Mouse (Mus musculus) neural tube, embryonic 12.5 days (tissue): ENCODE data around the gene Nlrx1. TPM values are rescaled to one million over a fixed set of nuclear protein-coding genes. Genes with fewer than 3 reads are reported as not detected.

Experiments
- ATAC-seq: fragments of 200-750 bp; cut with Nextera tagmentation; 2 replicates; pipeline ENCODE4 v1.8.0; 2017; ENCODE audit warnings: low read depth, mild to moderate bottlenecking, moderate TSS enrichment, moderate library complexity; ENCODE audit not compliant: low FRiP score
- H3K27ac ChIP-seq: fragments of 300-500 bp; sonication (generic); 2 replicates; pipeline ENCODE4 v1.5.1; 2016
- H3K27me3 ChIP-seq: fragments of 300-500 bp; sonication (generic); replicated peaks from 2 replicates; pipeline ENCODE4 v1.6.1; 2016; ENCODE audit warnings: mild to moderate bottlenecking
- H3K36me3 ChIP-seq: fragments of 300-500 bp; sonication (generic); 2 replicates; pipeline ENCODE4 v1.6.1; 2016; ENCODE audit warnings: mild to moderate bottlenecking
- H3K4me1 ChIP-seq: fragments of 300-500 bp; sonication (generic); 2 replicates; pipeline ENCODE4 v1.6.1; 2016
- H3K4me2 ChIP-seq: fragments of 300-500 bp; sonication (generic); replicated peaks from 2 replicates; pipeline ENCODE4 v1.6.1; 2016; ENCODE audit warnings: mild to moderate bottlenecking
- H3K4me3 ChIP-seq: fragments of 300-500 bp; sonication (generic); 2 replicates; pipeline ENCODE4 v1.5.1; 2016
- H3K9ac ChIP-seq: fragments of 300-500 bp; sonication (generic); 2 replicates; pipeline ENCODE4 v1.6.1; 2016; ENCODE audit warnings: mild to moderate bottlenecking
- H3K9me3 ChIP-seq: fragments of 300-500 bp; sonication (generic); 2 replicates; pipeline ENCODE4 v1.6.1; 2016; ENCODE audit warnings: mild to moderate bottlenecking
- whole genome bisulfite sequencing: fragments of 180-500 bp; shearing (Covaris S2); methylation state at CpG from one replicate; pipeline ENCODE4 v1.1.7; 2016; 5-methylcytosine and 5-hydroxymethylcytosine counted together
- polyA plus RNA-seq: library from polyadenylated mRNA; unstranded; fragments of >200 nt; fragmentation: Nextera tagmentation; extraction: Ambion mirVana; gene quantifications from 2 replicates; pipeline ENCODE4 v1.2.1, GENCODE M21; 2016

Gene Nlrx1
- polyA plus RNA-seq, 1 experiment from 2014 or later = 3.8 TPM

DNA sequence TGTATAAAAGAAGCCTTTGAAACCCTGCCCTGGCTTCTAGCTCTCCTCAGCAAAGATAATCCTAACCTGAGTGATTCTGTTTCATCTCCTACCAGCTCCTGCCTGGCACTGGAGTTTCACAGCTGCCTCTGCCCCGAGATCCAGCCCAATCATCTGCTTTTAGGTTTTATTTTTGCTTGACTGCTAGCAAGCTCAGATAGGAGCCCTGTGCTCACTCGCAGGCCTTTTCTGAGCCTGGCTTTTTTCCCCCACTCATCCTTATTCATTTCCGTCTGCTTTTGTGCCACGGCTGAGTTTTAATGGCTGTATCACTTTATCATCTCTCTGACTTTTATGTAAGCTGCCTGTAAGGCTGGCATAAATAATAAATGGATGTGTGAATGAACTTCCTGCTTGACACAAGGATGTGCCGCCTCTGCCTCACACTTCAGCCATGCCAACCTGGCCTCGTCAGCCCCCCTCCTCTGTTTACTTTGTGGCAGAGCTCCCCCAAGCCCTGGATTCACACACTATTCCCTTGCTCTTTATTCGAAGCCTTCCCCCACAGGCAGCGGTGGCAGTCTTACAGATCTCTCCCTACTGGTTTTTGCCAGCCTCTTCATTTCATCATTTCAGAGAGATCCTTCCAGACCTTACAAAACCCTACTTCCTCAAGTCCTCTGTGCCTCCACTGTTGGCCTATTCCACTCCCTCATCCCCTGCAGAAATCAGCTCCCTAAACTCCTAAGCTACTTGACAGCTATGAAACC, 1.7 kb downstream of the Nlrx1 start:
- 66% methylated on average over 8 of the region's 8 CpGs for WGBS
- Histone ChIP-seq H3K27me3 (no peaks in the 10 kb centered on the region; the same call in 1 of the 2 replicates), H3K9ac (no peak overlapping the region), H3K4me3 (no peak overlapping the region), H3K27ac (no peak overlapping the region), H3K4me1 (peaks cover 10% of the 10 kb centered on the region; the same call in 1 of the 2 replicates), H3K4me2 (no peak overlapping the region), H3K36me3 (no peaks in the 10 kb centered on the region), H3K9me3 (no peaks in the 10 kb centered on the region)
- no peak for ATAC-seq

DNA sequence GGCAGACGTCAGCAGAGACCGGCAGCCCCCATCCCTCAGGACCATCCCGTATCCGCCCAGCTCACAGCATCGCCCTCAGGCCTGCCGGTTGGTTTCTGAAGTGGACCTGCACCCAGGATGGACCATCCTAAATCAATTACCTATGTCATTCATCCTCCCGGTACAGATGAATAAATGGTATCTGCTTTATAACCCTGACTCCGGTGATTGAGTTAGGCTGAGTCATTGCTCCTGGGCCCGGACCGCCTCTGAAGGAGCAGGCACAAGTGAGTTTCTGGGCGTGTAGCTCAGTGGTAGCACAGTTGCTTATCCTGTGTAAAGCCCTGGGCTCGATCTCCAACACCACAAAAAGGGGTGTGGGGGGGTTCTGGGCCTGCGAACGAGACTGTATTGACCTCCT, 7.0 kb downstream of the Nlrx1 start:
- H3K4me2 ChIP-seq = no peak overlapping the region
- no peaks in the 10 kb centered on the region for H3K36me3 ChIP-seq
- no peak for ATAC-seq
- H3K27me3 ChIP-seq = no peaks in the 10 kb centered on the region; the same call in 1 of the 2 replicates
- no peak overlapping the region for H3K27ac ChIP-seq
- WGBS = 79% methylated on average over 14 of the region's 14 CpGs
- peak overlapping the region; percentile 21; the same call in 1 of the 2 replicates for H3K9ac ChIP-seq
- no peak overlapping the region for H3K4me3 ChIP-seq
- no peaks in the 10 kb centered on the region for H3K4me1 ChIP-seq
- H3K9me3 ChIP-seq = no peaks in the 10 kb centered on the region

DNA sequence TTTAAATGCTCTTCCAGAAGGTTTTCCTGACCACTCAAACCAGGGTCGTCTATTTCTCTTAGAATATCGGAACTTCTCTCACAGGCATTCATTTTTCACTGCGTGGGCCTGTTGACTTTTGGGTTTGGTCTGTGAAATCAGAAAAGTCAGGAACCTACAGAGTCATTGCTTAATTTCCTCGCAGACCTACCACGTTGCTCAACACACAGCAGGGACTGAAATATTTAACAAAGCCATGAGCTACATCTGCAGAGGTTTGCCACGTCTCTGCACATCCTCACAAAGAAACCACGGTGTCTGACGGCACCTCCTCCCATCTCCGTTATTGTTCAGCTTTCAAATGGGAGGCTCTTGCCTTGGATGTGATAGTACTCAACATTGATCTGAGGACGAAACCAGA, 9.4 kb downstream of the Nlrx1 start:
- WGBS = 82% methylated on average over 10 of the region's 10 CpGs
- Histone ChIP-seq H3K4me2 (no peak overlapping the region), H3K9ac (no peak overlapping the region), H3K27me3 (no peaks in the 10 kb centered on the region; the same call in 1 of the 2 replicates), H3K4me3 (no peak overlapping the region), H3K9me3 (no peaks in the 10 kb centered on the region), H3K4me1 (peaks cover 19% of the 10 kb centered on the region), H3K27ac (no peak overlapping the region), H3K36me3 (no peaks in the 10 kb centered on the region)
- no peak for ATAC-seq

- no peak overlapping the region for H3K27ac ChIP-seq
- H3K27me3 ChIP-seq = no peaks in the 10 kb centered on the region
- H3K9me3 ChIP-seq = no peaks in the 10 kb centered on the region
- H3K9ac ChIP-seq = no peak overlapping the region
- H3K4me1 ChIP-seq = peaks cover 27% of the 10 kb centered on the region
- WGBS = 91% methylated on average over 8 of the region's 8 CpGs
- H3K4me2 ChIP-seq = no peak overlapping the region
- ATAC-seq = no peak
- no peak overlapping the region for H3K4me3 ChIP-seq
- H3K36me3 ChIP-seq = no peaks in the 10 kb centered on the region
These were observed 12.2 kb downstream of the Nlrx1 start for GRCm38 (mm10) chr9:44256213-44256612.

DNA sequence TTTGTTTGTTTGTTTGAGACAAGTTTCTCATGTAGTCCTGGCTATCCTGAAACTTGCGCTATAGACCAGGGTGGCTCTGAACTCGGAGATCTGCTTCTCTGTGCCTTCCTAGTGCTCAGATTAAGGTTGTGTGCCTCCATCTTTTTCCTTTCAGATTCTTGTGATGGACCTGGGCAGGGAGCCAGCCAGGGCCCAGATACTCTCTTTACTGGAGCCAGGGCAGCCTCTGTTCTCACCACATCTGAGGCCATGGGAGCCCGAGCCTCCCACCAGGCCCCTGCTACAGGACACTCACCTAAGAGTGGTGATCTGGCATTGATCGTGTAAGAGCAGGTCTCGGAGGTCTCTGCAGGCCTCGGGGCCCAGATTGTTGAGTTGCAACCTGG, 13.3 kb downstream of the Nlrx1 start:
- WGBS = 62% methylated on average over 6 of the region's 6 CpGs
- H3K27ac ChIP-seq = 0 out of 2 replicates have a peak overlapping the region, but pooled peaks have one; percentile 32
- ATAC-seq = 0 out of 2 replicates have a peak, but pooled peaks have one; percentile 48
- H3K4me3 ChIP-seq = no peak overlapping the region
- no peaks in the 10 kb centered on the region for H3K9me3 ChIP-seq
- H3K4me1 ChIP-seq = peaks cover 27% of the 10 kb centered on the region
- no peaks in the 10 kb centered on the region for H3K27me3 ChIP-seq
- H3K9ac ChIP-seq = no peak overlapping the region
- peak overlapping the region; percentile 20; the same call in 1 of the 2 replicates for H3K4me2 ChIP-seq
- no peaks in the 10 kb centered on the region for H3K36me3 ChIP-seq

DNA sequence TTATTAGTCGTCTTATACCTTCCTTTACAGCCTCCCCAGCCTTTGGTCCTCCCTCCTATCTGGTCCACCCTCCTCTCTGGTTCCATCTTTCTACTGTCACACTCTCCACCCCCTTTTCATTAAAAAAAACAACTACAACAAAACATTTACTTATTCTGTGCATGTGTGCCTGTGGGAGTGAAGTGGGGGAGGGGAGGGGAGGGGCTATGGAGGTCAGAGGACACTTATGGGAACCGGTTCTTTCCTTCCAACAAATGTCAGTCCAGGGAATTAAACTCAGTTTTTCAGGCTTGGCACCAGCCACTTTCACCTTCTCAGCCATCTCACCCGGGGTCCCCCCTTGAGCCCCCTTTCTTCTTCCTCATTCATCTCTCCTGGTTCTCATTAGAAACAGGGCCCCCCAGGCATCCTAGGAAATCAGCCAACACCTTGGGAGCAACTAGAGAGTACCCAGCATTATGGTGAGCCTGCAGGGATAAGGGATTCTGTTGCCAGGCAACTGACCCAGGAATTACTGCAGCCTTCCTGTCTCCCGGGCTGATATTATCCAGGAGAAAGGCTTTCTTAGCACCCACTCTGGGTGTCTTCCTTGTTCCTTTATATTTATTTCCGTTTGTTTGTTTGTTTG, 13.8 kb downstream of the Nlrx1 start:
- Histone ChIP-seq H3K4me2 (peak overlapping the region; percentile 20; the same call in 1 of the 2 replicates), H3K9me3 (no peaks in the 10 kb centered on the region), H3K27me3 (no peaks in the 10 kb centered on the region), H3K4me3 (no peak overlapping the region), H3K27ac (no peak overlapping the region), H3K4me1 (peaks cover 27% of the 10 kb centered on the region), H3K9ac (no peak overlapping the region), H3K36me3 (no peaks in the 10 kb centered on the region)
- ATAC-seq = peak; percentile 68; the same call in 1 of the 2 replicates
- WGBS = 17% methylated on average over 5 of the region's 5 CpGs

DNA sequence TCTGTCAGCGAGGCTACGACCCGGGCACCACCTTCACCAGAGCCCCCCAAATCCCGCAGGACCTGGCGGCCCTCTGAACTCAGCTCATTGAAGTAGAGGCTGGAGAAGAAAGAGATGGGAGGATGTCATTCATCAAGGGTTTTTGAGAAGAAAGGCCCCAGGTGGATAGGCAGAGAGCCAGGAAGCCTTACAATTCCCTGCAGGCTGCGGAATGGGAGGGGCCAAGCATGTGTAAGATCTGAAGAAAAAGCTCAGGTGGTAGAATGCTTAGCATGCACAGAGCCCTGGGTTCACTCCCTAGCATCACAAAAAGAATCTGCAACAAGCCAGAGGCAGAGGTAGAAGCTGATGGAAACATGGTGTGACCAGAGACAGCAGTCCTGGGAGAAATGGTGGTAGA, 15.0 kb downstream of the Nlrx1 start:
- no peaks in the 10 kb centered on the region for H3K27me3 ChIP-seq
- H3K9me3 ChIP-seq = no peaks in the 10 kb centered on the region
- no peak overlapping the region for H3K9ac ChIP-seq
- 84% methylated on average over 6 of the region's 6 CpGs for WGBS
- no peak overlapping the region for H3K27ac ChIP-seq
- no peaks in the 10 kb centered on the region for H3K36me3 ChIP-seq
- H3K4me2 ChIP-seq = no peak overlapping the region
- peaks cover 27% of the 10 kb centered on the region for H3K4me1 ChIP-seq
- ATAC-seq = no peak
- no peak overlapping the region for H3K4me3 ChIP-seq

- no peaks in the 10 kb centered on the region for H3K9me3 ChIP-seq
- WGBS = 80% methylated on average over 10 of the region's 10 CpGs
- no peaks in the 10 kb centered on the region for H3K27me3 ChIP-seq
- H3K4me3 ChIP-seq = no peak within 1 kb of the TSS
- no peak for ATAC-seq
- H3K9ac ChIP-seq = no peak within 1 kb of the TSS
- no peak within 1 kb of the TSS for H3K27ac ChIP-seq
- no peaks in the 10 kb centered on the region for H3K36me3 ChIP-seq
- no peak within 1 kb of the TSS for H3K4me2 ChIP-seq
- H3K4me1 ChIP-seq = peaks cover 27% of the 10 kb centered on the region
These were observed 17.1 kb downstream of the Nlrx1 start, which contains the start of gene Pdzd3 for GRCm38 (mm10) chr9:44251314-44251713. Pdzd3 (minus strand) TSS chr9:44251471.

- H3K4me2 ChIP-seq = no peak overlapping the region
- ATAC-seq = no peak
- no peak overlapping the region for H3K27ac ChIP-seq
- 53% methylated on average over 4 of the region's 4 CpGs for WGBS
- peaks cover 23% of the 10 kb centered on the region for H3K4me1 ChIP-seq
- no peak overlapping the region for H3K4me3 ChIP-seq
- no peaks in the 10 kb centered on the region for H3K9me3 ChIP-seq
- H3K36me3 ChIP-seq = no peaks in the 10 kb centered on the region
- no peaks in the 10 kb centered on the region for H3K27me3 ChIP-seq
- no peak overlapping the region for H3K9ac ChIP-seq
These were observed 18.0 kb downstream of the Nlrx1 start for GRCm38 (mm10) chr9:44250445-44250844.

DNA sequence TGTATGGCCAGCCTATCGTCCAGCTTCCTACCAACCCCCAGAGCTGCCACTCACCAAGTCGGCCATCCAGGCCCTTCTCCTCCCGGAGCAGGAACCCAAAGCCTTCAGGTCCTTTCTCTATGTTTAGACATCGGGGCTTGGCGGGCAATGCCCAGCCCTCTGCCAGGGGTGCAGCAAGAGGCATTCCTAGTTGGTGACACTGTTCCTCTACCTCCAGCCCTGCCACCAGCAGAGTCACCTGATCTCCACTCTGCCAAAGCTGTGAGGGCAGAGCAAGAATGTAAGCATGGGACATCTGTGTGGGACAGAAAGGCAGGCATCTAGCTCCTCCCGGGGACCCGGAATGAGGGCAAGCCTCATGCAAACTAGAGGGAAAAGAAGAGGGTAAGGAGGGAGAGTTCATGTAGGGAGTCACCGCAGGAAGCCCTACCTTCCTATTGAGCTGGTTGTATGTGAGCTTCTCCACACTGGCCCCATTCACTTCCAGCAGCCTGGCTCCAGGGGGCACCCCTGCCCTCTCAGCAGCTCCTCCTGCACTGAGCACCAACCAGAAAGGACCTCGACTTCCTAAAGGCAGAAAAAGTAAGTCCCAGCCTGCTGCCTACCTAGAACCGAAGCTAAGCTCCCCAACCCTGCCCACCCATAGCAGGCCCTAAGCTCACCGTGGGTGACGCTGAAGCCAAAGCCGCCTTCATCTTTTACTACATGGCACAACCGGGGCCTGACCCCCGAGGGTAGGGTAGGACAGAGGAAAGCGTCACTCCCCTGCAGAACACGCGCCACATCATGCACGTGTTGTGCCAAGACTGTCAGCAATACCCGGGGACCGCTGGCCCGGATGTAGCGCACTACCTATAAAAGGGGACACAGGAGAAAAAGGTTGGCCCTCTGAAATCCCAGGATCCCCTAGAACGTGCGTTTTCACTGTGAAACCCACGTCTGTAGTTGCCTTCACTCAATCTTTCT, 18.9 kb downstream of the Nlrx1 start:
- H3K4me2 ChIP-seq = peak overlapping the region; percentile 22; the same call in 1 of the 2 replicates

GRCm38 (mm10) chr9:44247907-44248306, 20.5 kb downstream of the Nlrx1 start:
- Histone ChIP-seq H3K27me3 (no peaks in the 10 kb centered on the region), H3K9me3 (no peaks in the 10 kb centered on the region)
- WGBS = 89% methylated on average over 6 of the region's 6 CpGs

More for the DNA sequence above, 18.9 kb downstream of the Nlrx1 start:
- no peak overlapping the region for H3K4me3 ChIP-seq
- no peaks in the 10 kb centered on the region for H3K36me3 ChIP-seq
- H3K4me1 ChIP-seq = peaks cover 13% of the 10 kb centered on the region
- WGBS = 51% methylated on average over 26 of the region's 26 CpGs
- no peak overlapping the region for H3K9ac ChIP-seq
- H3K27me3 ChIP-seq = no peaks in the 10 kb centered on the region
- no peaks in the 10 kb centered on the region for H3K9me3 ChIP-seq
- ATAC-seq = 0 out of 2 replicates have a peak, but pooled peaks have one; percentile 63
- no peak overlapping the region for H3K27ac ChIP-seq

DNA sequence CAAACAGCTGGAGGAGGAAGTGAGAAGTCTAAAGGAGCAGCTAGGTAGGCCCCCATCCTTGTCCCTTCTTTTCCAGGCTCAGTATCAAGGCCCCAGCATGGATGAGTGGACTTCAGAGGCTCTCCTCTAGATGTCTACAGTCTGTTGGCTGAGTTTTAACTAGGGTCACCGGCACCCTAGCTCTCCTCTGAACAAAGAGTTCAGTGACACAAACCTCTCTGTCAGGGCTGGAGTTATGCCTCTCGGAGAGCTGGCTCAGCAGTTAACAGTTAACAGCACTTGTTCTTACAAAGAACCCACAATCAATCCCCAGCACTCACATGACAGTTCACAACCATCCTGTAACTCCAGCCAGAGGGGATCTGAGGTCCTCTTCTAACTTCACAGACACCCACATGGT, 24.8 kb downstream of the Nlrx1 start:
- Histone ChIP-seq H3K9me3 (no peaks in the 10 kb centered on the region), H3K36me3 (no peaks in the 10 kb centered on the region), H3K4me1 (no peaks in the 10 kb centered on the region), H3K9ac (no peak overlapping the region), H3K4me3 (no peak overlapping the region), H3K27ac (no peak overlapping the region), H3K27me3 (no peaks in the 10 kb centered on the region), H3K4me2 (no peak overlapping the region)
- WGBS = 35% methylated on average over 2 of the region's 2 CpGs
- ATAC-seq = no peak

More at GRCm38 (mm10) chr9:44247907-44248306, 20.5 kb downstream of the Nlrx1 start:
- Histone ChIP-seq H3K9ac (no peak overlapping the region), H3K4me2 (no peak overlapping the region), H3K36me3 (no peaks in the 10 kb centered on the region), H3K27ac (no peak overlapping the region), H3K4me3 (no peak overlapping the region), H3K4me1 (no peaks in the 10 kb centered on the region)
- no peak for ATAC-seq
